20 mouse cellular contexts compared by ENCODE assay signal in genomic region chr13:59445179-59445578, GRCm38 (mm10).
DNase-seq lines count a peak whose midpoint lies in the region; ATAC-seq lines count a peak whose summit lies in the region.
"Had no signal": no experiment of that assay in that cellular context is flagged by ENCODE, and none has a peak within 500 bp of the region (broad histone marks: within the 10 kb centered on the region; RNA-seq: fewer than 3 reads in every experiment).

No protein-coding gene starts in this region.

- H3K9ac ChIP-seq in kidney, embryonic 15.5 days = no peak overlapping the region
- H3K9ac ChIP-seq: forebrain, embryonic 13.5 days; forebrain, postnatal 0 days; hindbrain, embryonic 12.5 days had no signal

- no peaks in the 10 kb centered on the region for H3K4me1 ChIP-seq in kidney, embryonic 15.5 days
- H3K4me1 ChIP-seq: forebrain, embryonic 13.5 days; hindbrain, embryonic 12.5 days had no signal

- no peaks in the 10 kb centered on the region for H3K9me3 ChIP-seq in kidney, embryonic 15.5 days (replicated peaks)
- H3K9me3 ChIP-seq: embryonic facial prominence, embryonic 10.5 days; forebrain, embryonic 13.5 days; G1E; hindbrain, embryonic 12.5 days had no signal

- 76% methylated on average over 5 of the region's 5 CpGs for WGBS in kidney, embryonic 15.5 days

- H3K4me2 ChIP-seq in kidney, embryonic 15.5 days = no peak overlapping the region
- H3K4me2 ChIP-seq: forebrain, embryonic 13.5 days; hindbrain, embryonic 12.5 days had no signal

- H3K4me3 ChIP-seq in kidney, embryonic 15.5 days (replicated peaks) = no peak overlapping the region
- H3K4me3 ChIP-seq: embryonic facial prominence, embryonic 10.5 days; forebrain, embryonic 13.5 days; hindbrain, embryonic 12.5 days had no signal

- no peak for DNase-seq in cerebellum, postnatal 4 days (ENCODE audit: low spot score in 2 of 2)
- DNase-seq in brain, adult 2 months (ENCODE audit: low read depth, low spot score) = peak; percentile 80
- DNase-seq in cerebellum, adult 9-10 months = peak; percentile 76
- DNase-seq in cerebellum, postnatal 25 days = peak; percentile 64
- no peak for DNase-seq in kidney, postnatal 25 days
- DNase-seq: adrenal gland, postnatal 14 days; B cell, adult 2 months; forebrain, postnatal 0 days; gastrocnemius, postnatal 14 days; heart, postnatal 10 days; heart, postnatal 4 days had no signal

- H3K36me3 ChIP-seq in kidney, embryonic 15.5 days = peaks cover 3% of the 10 kb centered on the region; the same call in 1 of the 2 replicates
- H3K36me3 ChIP-seq: embryonic facial prominence, embryonic 10.5 days; hindbrain, embryonic 12.5 days had no signal

- no peak overlapping the region for H3K27ac ChIP-seq in kidney, embryonic 15.5 days
- H3K27ac ChIP-seq: embryonic facial prominence, embryonic 10.5 days; forebrain, embryonic 13.5 days; hindbrain, embryonic 12.5 days had no signal

- H3K27me3 ChIP-seq in kidney, embryonic 15.5 days = no peaks in the 10 kb centered on the region
- H3K27me3 ChIP-seq: forebrain, embryonic 13.5 days; hindbrain, embryonic 12.5 days had no signal

- peak; percentile 51; the same call in 1 of the 2 replicates for ATAC-seq in cerebellum, adult (ENCODE audit: insufficient number of reproducible peaks, low FRiP score, low TSS enrichment)
- no peak for ATAC-seq in kidney, embryonic 15.5 days (replicated peaks; ENCODE audit: low FRiP score)
- ATAC-seq: activated CD4-positive, CD25-positive, alpha-beta regulatory T cell, adult 4 months; CD4-positive, CD25-positive, alpha-beta regulatory T cell, adult 4 months; forebrain, embryonic 13.5 days; forebrain, postnatal 0 days; hindbrain, embryonic 16.5 days had no signal

Comparison
In these comparisons a context has a peak if more than half of its experiments do, and no peak if none do; other contexts are left out.
1. DNase-seq: peak in brain, adult 2 months (single experiment), cerebellum, adult 9-10 months (single experiment) and cerebellum, postnatal 25 days (2 of 2); none in cerebellum, postnatal 4 days (0 of 2) and kidney, postnatal 25 days (0 of 2).